Mouse (Mus musculus) kidney, embryonic 16.5 days (tissue): Measurements from ENCODE around the gene Tmem179b. TPM values are rescaled to one million over a fixed set of nuclear protein-coding genes. Genes with fewer than 3 reads are reported as not detected.

Experiments used
- ATAC-seq: fragments of 200-750 bp; cut with Nextera tagmentation; 2 replicates; pipeline ENCODE4 v1.8.0; 2017; ENCODE audit warnings: moderate TSS enrichment; ENCODE audit not compliant: low FRiP score, low TSS enrichment
- H3K27ac ChIP-seq: fragments of 300-500 bp; sonication (generic); 2 replicates; pipeline ENCODE4 v1.5.1; 2014; ENCODE audit warnings: low read length
- H3K27me3 ChIP-seq: fragments of 300-500 bp; sonication (generic); 2 replicates; pipeline ENCODE4 v1.6.1; 2014; ENCODE audit warnings: low read length, control low read depth, mixed read lengths; ENCODE audit not compliant: insufficient read depth
- H3K36me3 ChIP-seq: fragments of 300-500 bp; sonication (generic); 2 replicates; pipeline ENCODE4 v1.6.1; 2014; ENCODE audit warnings: low read length, control low read depth, mixed read lengths; ENCODE audit not compliant: insufficient read depth
- H3K4me1 ChIP-seq: fragments of 300-500 bp; sonication (generic); 2 replicates; pipeline ENCODE4 v1.6.1; 2014; ENCODE audit warnings: low read length, control low read depth, mixed read lengths; ENCODE audit not compliant: insufficient read depth
- H3K4me2 ChIP-seq: fragments of 300-500 bp; sonication (generic); replicated peaks from 2 replicates; pipeline ENCODE4 v1.6.1; 2014; ENCODE audit warnings: low read depth, low read length
- H3K4me3 ChIP-seq: fragments of 300-500 bp; sonication (generic); 2 replicates; pipeline ENCODE4 v1.5.1; 2014; ENCODE audit warnings: mild to moderate bottlenecking, low read length
- H3K9ac ChIP-seq: fragments of 300-500 bp; sonication (generic); replicated peaks from 2 replicates; pipeline ENCODE4 v1.6.1; 2014; ENCODE audit warnings: low read length
- H3K9me3 ChIP-seq: fragments of 300-500 bp; sonication (generic); 2 replicates; pipeline ENCODE4 v1.6.1; 2016; ENCODE audit warnings: low read length, control low read depth
- WGBS: fragments of 180-500 bp; shearing (Covaris S2); extraction: QIAGEN DNeasy Blood & Tissue Kit; methylation state at CpG from one replicate; pipeline ENCODE4 v1.1.7; 2014; 5-methylcytosine and 5-hydroxymethylcytosine counted together
- microRNA-seq: library from miRNA; unstranded; fragments of <30 nt; microRNA quantifications from one replicate; pipeline ENCODE4, GENCODE M21; 2016
- polyA plus RNA-seq: library from polyadenylated mRNA; unstranded; fragments of >200 nt; fragmentation: Nextera tagmentation; extraction: Ambion mirVana; gene quantifications from 2 replicates; pipeline ENCODE4 v1.2.1, GENCODE M21; 2015

The Tmem179b gene
- polyA plus RNA-seq, 1 experiment from 2014 or later: 92.5 TPM

DNA sequence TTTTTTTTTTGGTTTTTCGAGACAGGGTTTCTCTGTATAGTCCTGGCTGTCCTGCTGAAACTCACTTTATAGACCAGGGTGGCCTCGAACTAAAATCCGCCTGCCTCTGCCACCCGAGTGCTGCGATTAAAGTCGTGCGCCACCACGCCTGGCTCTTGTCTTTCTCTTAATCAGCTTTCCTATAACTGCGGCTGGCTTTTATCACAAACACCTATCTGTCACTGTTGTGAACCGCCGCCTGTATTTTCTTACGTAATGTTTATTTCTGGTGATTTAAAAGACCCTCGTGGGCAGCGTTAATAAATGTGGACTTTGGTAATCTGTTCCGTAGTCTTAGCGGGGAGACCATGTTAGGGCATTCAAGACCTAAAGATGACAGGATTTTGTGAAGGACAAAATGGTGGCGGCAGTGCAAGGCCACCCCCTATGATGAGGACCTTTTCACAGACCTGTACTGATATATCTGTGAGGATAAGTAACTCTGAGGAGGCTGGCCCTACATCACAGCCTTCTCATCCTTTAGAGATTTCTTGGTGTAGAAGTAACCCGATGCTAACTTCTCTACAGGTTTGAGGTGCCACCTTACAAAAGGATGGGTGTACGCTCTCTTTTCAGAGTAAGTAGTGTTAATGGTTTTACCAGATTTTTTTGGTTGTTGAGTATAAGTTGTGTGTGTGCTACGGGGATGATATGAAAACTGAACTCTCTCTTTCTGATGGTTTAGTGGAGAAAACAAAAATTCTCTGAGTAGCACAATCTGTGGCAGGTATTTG, 50.5 kb downstream of the Tmem179b start:
- ATAC-seq: no peak

DNA sequence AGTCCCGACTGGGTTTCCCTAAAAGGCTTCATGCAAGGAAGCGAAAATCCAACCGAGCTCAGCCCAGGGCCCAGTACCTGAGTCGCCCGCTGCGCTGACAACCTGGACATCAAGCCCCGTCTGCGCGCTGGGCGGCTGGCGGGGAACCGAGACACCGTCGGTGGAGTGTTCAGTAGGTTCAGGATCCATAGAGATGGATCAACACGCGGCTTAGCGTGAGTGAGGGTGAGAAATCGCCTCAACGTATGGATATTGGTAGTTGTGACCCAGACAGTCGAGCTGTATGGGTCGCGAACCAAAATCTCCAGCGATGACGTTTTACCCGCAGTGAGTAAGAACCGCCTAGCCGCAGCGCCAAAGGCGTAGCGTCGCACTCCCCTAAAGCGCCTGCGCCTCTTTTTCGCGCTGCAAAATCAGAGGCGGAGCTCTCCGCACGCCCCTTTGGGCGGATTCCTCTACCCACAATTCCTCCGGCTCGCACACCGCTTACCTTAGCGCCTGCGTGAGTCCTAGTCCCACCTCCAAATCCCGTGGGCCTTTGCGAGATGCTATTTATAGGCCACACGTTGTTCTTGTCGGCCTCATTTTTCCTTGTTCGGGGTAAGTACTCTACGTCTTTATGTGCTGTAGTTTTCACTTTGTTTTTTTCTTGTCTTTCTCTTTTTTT, 51.2 kb downstream of the Tmem179b start, which contains the start of gene Slc3a2:
Gene Slc3a2, minus strand, starts transcription at position 463 of the 667 bp plus-strand sequence.
- peak within 1 kb of the TSS; percentile 95 for H3K27ac ChIP-seq
- peak within 1 kb of the TSS; percentile 97 for H3K4me3 ChIP-seq
- ATAC-seq: peak; percentile 95
- peak within 1 kb of the TSS; percentile 98 for H3K9ac ChIP-seq
- under 1% methylated on average over 50 of the region's 50 CpGs for WGBS
- H3K36me3 ChIP-seq: peaks cover 28% of the 10 kb centered on the region
- H3K4me2 ChIP-seq: peak within 1 kb of the TSS; percentile 89
- peaks cover 28% of the 10 kb centered on the region for H3K4me1 ChIP-seq
- no peaks in the 10 kb centered on the region for H3K9me3 ChIP-seq
- H3K27me3 ChIP-seq: no peaks in the 10 kb centered on the region

More for the DNA sequence above, 50.5 kb downstream of the Tmem179b start:
- peak overlapping the region; percentile 98 for H3K9ac ChIP-seq
- WGBS: under 1% methylated on average over 20 of the region's 20 CpGs
- peak overlapping the region; percentile 89 for H3K4me2 ChIP-seq
- peak overlapping the region; percentile 97 for H3K4me3 ChIP-seq
- no peaks in the 10 kb centered on the region for H3K9me3 ChIP-seq
- no peaks in the 10 kb centered on the region for H3K27me3 ChIP-seq
- H3K36me3 ChIP-seq: peaks cover 28% of the 10 kb centered on the region
- H3K27ac ChIP-seq: peak overlapping the region; percentile 93
- peaks cover 28% of the 10 kb centered on the region for H3K4me1 ChIP-seq

DNA sequence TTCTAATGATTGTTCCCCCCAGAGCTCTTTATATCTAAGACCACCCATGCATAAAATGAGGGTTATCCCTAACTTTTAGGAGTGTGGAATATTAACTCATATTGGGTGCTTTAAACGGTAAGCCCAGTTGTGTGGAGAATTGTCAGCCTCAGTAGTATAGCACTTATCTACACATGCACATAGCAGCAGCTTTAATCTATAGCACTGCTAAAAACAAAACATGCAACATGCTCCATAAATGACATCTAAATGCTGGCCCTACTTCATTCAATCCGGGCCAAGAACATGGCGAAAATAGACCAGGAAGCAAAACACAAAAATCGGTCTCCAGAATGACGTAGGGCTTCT, 51.7 kb downstream of the Tmem179b start:
- peaks cover 28% of the 10 kb centered on the region for H3K4me1 ChIP-seq
- peak overlapping the region; percentile 97 for H3K4me3 ChIP-seq
- under 1% methylated on average over 5 of the region's 5 CpGs for WGBS
- H3K36me3 ChIP-seq: peaks cover 28% of the 10 kb centered on the region
- no peaks in the 10 kb centered on the region for H3K27me3 ChIP-seq
- peak overlapping the region; percentile 85 for H3K9ac ChIP-seq
- no peaks in the 10 kb centered on the region for H3K9me3 ChIP-seq
- peak; percentile 4; the same call in 1 of the 2 replicates for ATAC-seq
- peak overlapping the region; percentile 95 for H3K27ac ChIP-seq
- peak overlapping the region; percentile 67 for H3K4me2 ChIP-seq

Small RNAs within 50 kb of the gene (microRNA-seq; reads per million reads assigned to microRNA genes)
- 0.79 reads per million for gene Mir6992

Other genes starting within 250 kb of the Tmem179b start
- gene Slc22a8, start 183.2 kb downstream of the Tmem179b start, polyA plus RNA-seq: 15.7 and 16.3 TPM in 2 replicates
- 48.8 and 59.4 TPM in 2 replicates for gene Slc22a6, start 156.4 kb downstream of the Tmem179b start, polyA plus RNA-seq
- 0.11 and 0.14 TPM in 2 replicates for gene Chrm1, start 110.7 kb downstream of the Tmem179b start, polyA plus RNA-seq
- 141 and 146 TPM in 2 replicates for gene Slc3a2, start 51.1 kb downstream of the Tmem179b start, polyA plus RNA-seq
- 101 and 108 TPM in 2 replicates for gene Wdr74, start 38.6 kb downstream of the Tmem179b start, polyA plus RNA-seq
- gene 1700092M07Rik, start 33.7 kb downstream of the Tmem179b start, polyA plus RNA-seq: 1.9 and 2.0 TPM in 2 replicates
- gene Stx5a, start 33.1 kb downstream of the Tmem179b start, polyA plus RNA-seq: 150 and 154 TPM in 2 replicates
- 213 and 218 TPM in 2 replicates for gene Nxf1, start 17.4 kb downstream of the Tmem179b start, polyA plus RNA-seq
- gene Tmem223, start 3.5 kb downstream of the Tmem179b start, polyA plus RNA-seq: 197 and 215 TPM in 2 replicates
- 37.2 and 39.0 TPM in 2 replicates for gene Taf6l, start 11.9 kb upstream of the Tmem179b start, polyA plus RNA-seq
- 168 and 176 TPM in 2 replicates for gene Polr2g, start 24.1 kb upstream of the Tmem179b start, polyA plus RNA-seq
- gene Zbtb3, start 28.1 kb upstream of the Tmem179b start, polyA plus RNA-seq: 6.2 and 6.4 TPM in 2 replicates
- 53.0 and 63.0 TPM in 2 replicates for gene Ttc9c, start 44.9 kb upstream of the Tmem179b start, polyA plus RNA-seq
- 5.4 and 5.9 TPM in 2 replicates for gene Hnrnpul2, start 45.5 kb upstream of the Tmem179b start, polyA plus RNA-seq
- gene AC129217.1, start 55.3 kb upstream of the Tmem179b start, polyA plus RNA-seq: not detected in 2 replicates
- 56.7 and 62.4 TPM in 2 replicates for gene Bscl2, start 63.0 kb upstream of the Tmem179b start, polyA plus RNA-seq
- 3.2 and 5.4 TPM in 2 replicates for gene Gng3, start 64.7 kb upstream of the Tmem179b start, polyA plus RNA-seq
- gene Lrrn4cl, start 76.3 kb upstream of the Tmem179b start, polyA plus RNA-seq: 0.75 and 1.0 TPM in 2 replicates
- 195 and 197 TPM in 2 replicates for gene Ubxn1, start 97.0 kb upstream of the Tmem179b start, polyA plus RNA-seq
- 69.3 and 71.4 TPM in 2 replicates for gene Uqcc3, start 106.5 kb upstream of the Tmem179b start, polyA plus RNA-seq
- gene Lbhd1, start 109.3 kb upstream of the Tmem179b start, polyA plus RNA-seq: 78.4 and 84.3 TPM in 2 replicates
- not detected in 2 replicates for gene Gm49403, start 109.5 kb upstream of the Tmem179b start, polyA plus RNA-seq
- gene 1810009A15Rik, start 114.4 kb upstream of the Tmem179b start, polyA plus RNA-seq: 93.0 and 94.3 TPM in 2 replicates
- gene Gm49416, start 114.5 kb upstream of the Tmem179b start, polyA plus RNA-seq: 1.2 TPM in 1 of 2 replicates, not detected in the other
- gene Ints5, start 118.5 kb upstream of the Tmem179b start, polyA plus RNA-seq: 49.5 and 53.1 TPM in 2 replicates
- gene Ganab, start 123.6 kb upstream of the Tmem179b start, polyA plus RNA-seq: 146 and 151 TPM in 2 replicates
- gene B3gat3, start 145.9 kb upstream of the Tmem179b start, polyA plus RNA-seq: 51.1 and 53.5 TPM in 2 replicates
- 4.3 and 4.5 TPM in 2 replicates for gene Rom1, start 154.9 kb upstream of the Tmem179b start, polyA plus RNA-seq
- 33.2 and 34.1 TPM in 2 replicates for gene Eml3, start 155.1 kb upstream of the Tmem179b start, polyA plus RNA-seq
- 179 and 180 TPM in 2 replicates for gene Mta2, start 167.4 kb upstream of the Tmem179b start, polyA plus RNA-seq
- 36.0 and 38.3 TPM in 2 replicates for gene Tut1, start 179.4 kb upstream of the Tmem179b start, polyA plus RNA-seq
- gene Eef1g, start 192.6 kb upstream of the Tmem179b start, polyA plus RNA-seq: 436 and 455 TPM in 2 replicates
- 14.0 and 14.4 TPM in 2 replicates for gene Ahnak, start 214.8 kb upstream of the Tmem179b start, polyA plus RNA-seq